Mouse (Mus musculus) left cerebral cortex, postnatal 14 days (tissue): ENCODE measurements at regions not wholly inside any gene's neighbourhood (a gene's known extent, or its start where the extent isn't known, plus 50 kb on each side); places are given as distances from the start of the nearest gene placed in this dataset.
A peak's percentile ranks its signal among the peaks of the same experiment; 100 is the strongest.

Experiments
- DNase-seq, 2 experiments: peaks; one replicate each; pipeline ENCODE4 v3.0.0; 2021 to 2022; ENCODE audit warnings: low spot score in 2 of 2, mixed read lengths in 1 of 2
- intact Hi-C: fragments of 180-260 bp; cut with DNase I; formaldehyde crosslinking; loops from one replicate; pipeline ENCODE4 v1.15.1; 2025

- intact Hi-C loops: no loop called here
- DNase-seq: no peak
These were observed 2188.6 kb upstream of the Tenm3 start for GRCm38 (mm10) chr8:51032386-51032785.

GRCm38 (mm10) chr8:51010508-51010907, 2166.8 kb upstream of the Tenm3 start:
- intact Hi-C loops: no loop called here

GRCm38 (mm10) chr8:50967386-50967785, 2123.6 kb upstream of the Tenm3 start:
- DNase-seq: peak; percentile 26 to 53
- intact Hi-C loops: loop anchor here (10.0 kb wide), 1 partner anchor 437 kb away; no protein-coding TSS in a partner anchor

More at GRCm38 (mm10) chr8:51010508-51010907, 2166.8 kb upstream of the Tenm3 start:
- DNase-seq: no peak

GRCm38 (mm10) chr8:50917540-50917939, 2073.8 kb upstream of the Tenm3 start:
- DNase-seq: no peak
- intact Hi-C loops: loop anchor here (10.0 kb wide), 1 partner anchor 623 kb away; no protein-coding TSS in a partner anchor

- DNase-seq: peak in 1 of 2 experiments; percentile 2
- intact Hi-C loops: loop anchor here (10.0 kb wide), 1 partner anchor 622 kb away; no protein-coding TSS in a partner anchor
These were observed 2073.0 kb upstream of the Tenm3 start for GRCm38 (mm10) chr8:50916733-50917113.

- intact Hi-C loops: loop anchor here (10.0 kb wide), 1 partner anchor 621 kb away; no protein-coding TSS in a partner anchor
These were observed 2072.4 kb upstream of the Tenm3 start for GRCm38 (mm10) chr8:50915876-50916732.

GRCm38 (mm10) chr8:50915259-50915875, 2071.6 kb upstream of the Tenm3 start:
- intact Hi-C loops: loop anchor here (10.0 kb wide), 1 partner anchor 621 kb away; no protein-coding TSS in a partner anchor
- DNase-seq: peak; percentile 5 to 34

More at GRCm38 (mm10) chr8:50915876-50916732, 2072.4 kb upstream of the Tenm3 start:
- DNase-seq: peak; percentile 42 to 54

GRCm38 (mm10) chr8:50914615-50915014, 2070.9 kb upstream of the Tenm3 start:
- peak; percentile 4 for DNase-seq
- intact Hi-C loops: loop anchor here (10.0 kb wide), 1 partner anchor 620 kb away; no protein-coding TSS in a partner anchor

GRCm38 (mm10) chr8:50878198-50878597, 2034.4 kb upstream of the Tenm3 start:
- DNase-seq: no peak
- intact Hi-C loops: no loop called here
